Mouse (Mus musculus) MEL (cell line): ENCODE data around the gene Col6a4. TPM values are rescaled to one million over a fixed set of nuclear protein-coding genes. Genes with fewer than 3 reads are reported as not detected.

ENCODE experiments used
- DNase-seq: peaks from one replicate; pipeline ENCODE4 v3.0.0; 2011; ENCODE audit warnings: low read depth, low spot score
- H3K27ac ChIP-seq: 2 replicates; pipeline ENCODE4 v1.5.1; 2012; ENCODE audit warnings: low read depth, mild to moderate bottlenecking, control low read depth, low read length, moderate library complexity; ENCODE audit not compliant: control insufficient read depth
- H3K27me3 ChIP-seq, 2 experiments: fragments of 150-350 bp in 1 of 2; sonication (generic) in 1 of 2; 2 replicates each; pipeline ENCODE4 v1.6.1; 2012; ENCODE audit warnings: low read length in 2 of 2, mild to moderate bottlenecking in 2 of 2, improper control_type of control experiment in 1 of 2, moderate library complexity in 1 of 2; ENCODE audit not compliant: insufficient read depth in 2 of 2, control insufficient read depth in 1 of 2
- H3K36me3 ChIP-seq, 2 experiments: 2 replicates each; pipeline ENCODE4 v1.6.1; 2012 to 2014; ENCODE audit warnings: low read length in 2 of 2, improper control_type of control experiment in 1 of 2, inconsistent platforms in 1 of 2, mild to moderate bottlenecking in 1 of 2; ENCODE audit not compliant: insufficient read depth in 2 of 2, control insufficient read depth in 1 of 2
- H3K4me1 ChIP-seq, 2 experiments: fragments of 150-350 bp in 1 of 2; sonication (generic) in 1 of 2; 2 replicates each; pipeline ENCODE4 v1.6.1; 2012; ENCODE audit warnings: low read length in 2 of 2, improper control_type of control experiment in 1 of 2, mild to moderate bottlenecking in 1 of 2; ENCODE audit not compliant: insufficient read depth in 2 of 2, control insufficient read depth in 1 of 2
- H3K4me3 ChIP-seq, 2 experiments: fragments of 150-350 bp in 1 of 2; sonication (generic) in 1 of 2; 2 replicates each; pipeline ENCODE4 v1.5.1; 2012; ENCODE audit warnings: low read depth in 2 of 2, low read length in 2 of 2, mild to moderate bottlenecking in 2 of 2, moderate library complexity in 2 of 2, control low read depth in 1 of 2, improper control_type of control experiment in 1 of 2; ENCODE audit not compliant: control insufficient read depth in 1 of 2, insufficient read depth in 1 of 2
- H3K79me2 ChIP-seq: 2 replicates; pipeline ENCODE4 v1.6.1; 2012; ENCODE audit warnings: mild to moderate bottlenecking, low read length, moderate library complexity; ENCODE audit not compliant: control insufficient read depth, poor library complexity, insufficient read depth
- H3K9ac ChIP-seq: 2 replicates; pipeline ENCODE4 v1.6.1; 2012; ENCODE audit warnings: low read depth, mild to moderate bottlenecking, control low read depth, low read length, moderate library complexity; ENCODE audit not compliant: control insufficient read depth, poor library complexity, severe bottlenecking
- H3K9me3 ChIP-seq: fragments of 150-350 bp; sonication (generic); replicated peaks from 2 replicates; pipeline ENCODE4 v1.6.1; 2012; ENCODE audit warnings: mild to moderate bottlenecking, low read length, improper control_type of control experiment, moderate library complexity; ENCODE audit not compliant: insufficient read depth
- CHD2 ChIP-seq: IDR thresholded peaks from 2 replicates; pipeline ENCODE4 v1.6.1; 2011; ENCODE audit warnings: low read length, improper control_type of control experiment
- GABPA ChIP-seq: IDR thresholded peaks from 2 replicates; pipeline ENCODE4 v1.6.1; 2012; ENCODE audit warnings: low read depth, mild to moderate bottlenecking, inconsistent platforms, low read length, improper control_type of control experiment, moderate library complexity
- MAZ ChIP-seq: IDR thresholded peaks from 2 replicates; pipeline ENCODE4 v1.6.1; 2012; ENCODE audit warnings: low read depth, mild to moderate bottlenecking, inconsistent platforms, low read length, improper control_type of control experiment
- MYC ChIP-seq: IDR thresholded peaks from 2 replicates; pipeline ENCODE4 v1.6.1; 2011; ENCODE audit warnings: low read depth, mild to moderate bottlenecking, low read length, improper control_type of control experiment, moderate library complexity
- POLR2AphosphoS2 ChIP-seq: IDR thresholded peaks from 2 replicates; pipeline ENCODE4 v1.6.1; 2011; ENCODE audit warnings: low read length, improper control_type of control experiment
- RAD21 ChIP-seq: IDR thresholded peaks from 2 replicates; pipeline ENCODE4 v1.6.1; 2011; ENCODE audit warnings: mild to moderate bottlenecking, low read depth, low read length, improper control_type of control experiment
- SIN3A ChIP-seq: IDR thresholded peaks from 2 replicates; pipeline ENCODE4 v1.6.1; 2012; ENCODE audit warnings: low read length, improper control_type of control experiment, inconsistent platforms
- UBTF ChIP-seq: IDR thresholded peaks from 2 replicates; pipeline ENCODE4 v1.6.1; 2012; ENCODE audit warnings: low read depth, mild to moderate bottlenecking, inconsistent platforms, low read length, improper control_type of control experiment, moderate library complexity, borderline replicate concordance; ENCODE audit not compliant: insufficient read depth
- USF1 ChIP-seq: IDR thresholded peaks from 2 replicates; pipeline ENCODE4 v1.6.1; 2014; ENCODE audit warnings: low read depth, mild to moderate bottlenecking, inconsistent platforms, low read length, improper control_type of control experiment, moderate library complexity
- USF2 ChIP-seq, 2 experiments: IDR thresholded peaks; 2 replicates each; pipeline ENCODE4 v1.6.1; 2011 to 2012; ENCODE audit warnings: improper control_type of control experiment in 2 of 2, low read length in 2 of 2, borderline replicate concordance in 1 of 2, inconsistent platforms in 1 of 2, low read depth in 1 of 2, mild to moderate bottlenecking in 1 of 2; ENCODE audit not compliant: insufficient read depth in 1 of 2
- ZNF384 ChIP-seq: IDR thresholded peaks from 2 replicates; pipeline ENCODE4 v1.6.1; 2012; ENCODE audit warnings: low read depth, mild to moderate bottlenecking, inconsistent platforms, low read length, improper control_type of control experiment
- polyA plus RNA-seq, 2 experiments: library from polyadenylated mRNA; stranded (reverse) in 1 of 2; unstranded in 1 of 2; fragments of >175 nt in 1 of 2; fragments of >200 nt in 1 of 2; gene quantifications; 2 replicates each; pipeline versions ENCODE4 v1.2.1 to v1.2.4; 2012; ENCODE audit warnings: low replicate concordance in 2 of 2, low read depth in 1 of 2; ENCODE audit not compliant: insufficient read length in 2 of 2, insufficient read depth in 1 of 2, missing spikeins in 1 of 2
- total RNA-seq: library from RNA; depleted of rRNA; stranded (reverse); fragments of 300-350 nt; gene quantifications from 2 replicates; pipeline ENCODE4 v1.2.3, GENCODE M21; 2012

Col6a4 gene
- total and polyA plus RNA-seq, 3 experiments = not detected

DNA sequence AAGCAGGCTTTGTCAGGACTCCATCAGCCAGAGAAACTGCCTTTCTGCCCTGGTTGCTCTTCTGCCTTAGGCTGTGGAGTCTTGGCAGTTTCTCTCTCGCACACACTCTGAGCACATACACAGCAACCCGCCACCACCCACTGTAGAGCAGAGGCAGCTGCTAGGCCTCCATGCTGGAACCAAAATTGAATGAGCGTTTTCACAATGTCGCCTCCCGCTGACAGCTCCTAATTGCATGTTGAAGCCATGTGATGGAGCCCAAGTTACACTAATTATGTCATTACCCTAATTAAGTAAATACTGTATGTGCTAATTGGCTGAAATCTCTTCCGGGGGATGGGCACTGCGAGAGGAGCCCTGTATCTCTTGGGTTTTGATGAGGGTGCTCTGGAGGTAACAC lies 47.6 kb upstream of the Col6a4 start:
- H3K9ac ChIP-seq = no peak overlapping the region
- H3K27me3 ChIP-seq = peaks cover 0 to 5% of the 10 kb centered on the region in 2 experiments; a peak in 2 of 4 replicates
- H3K27ac ChIP-seq = no peak overlapping the region
- no peaks in the 10 kb centered on the region for H3K4me1 ChIP-seq
- no peaks in the 10 kb centered on the region for H3K79me2 ChIP-seq
- no peak for DNase-seq
- no peak overlapping the region for H3K4me3 ChIP-seq
- no peaks in the 10 kb centered on the region for H3K9me3 ChIP-seq
- TF ChIP-seq MAZ = no peak
- no peak for TF ChIP-seq USF2 (IDR thresholded peaks at IDR 0.05; ENCODE audit: borderline replicate concordance in 1 of 2, insufficient read depth in 1 of 2, low read depth in 1 of 2, low read length in 2 of 2)
- H3K36me3 ChIP-seq = no peaks in the 10 kb centered on the region

DNA sequence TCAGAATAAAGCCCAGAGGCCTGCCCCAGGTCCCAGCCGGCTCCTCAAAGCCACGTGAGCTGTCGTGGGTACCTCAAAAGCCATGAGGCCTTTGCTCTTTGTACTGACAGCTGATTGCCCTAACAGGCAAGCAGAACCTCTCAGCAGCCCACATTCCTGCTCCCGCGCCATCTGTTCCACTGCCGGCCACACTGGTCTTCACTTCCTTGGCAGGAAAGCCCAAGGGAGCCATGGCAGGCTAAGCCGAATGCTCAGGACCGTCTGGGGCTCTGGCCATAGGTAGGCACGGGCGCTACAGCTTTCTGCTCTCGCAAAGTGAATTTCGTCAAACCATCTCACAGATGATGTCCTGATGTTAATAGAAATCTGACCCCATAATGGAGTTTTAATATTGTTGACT lies 45.4 kb upstream of the Col6a4 start:
- H3K27ac ChIP-seq = no peak overlapping the region
- TF ChIP-seq USF1 (no peak), POLR2AphosphoS2 (no peak), GABPA (no peak), USF2 (IDR thresholded peaks at IDR 0.05; ENCODE audit: borderline replicate concordance in 1 of 2, insufficient read depth in 1 of 2, low read depth in 1 of 2, low read length in 2 of 2) (no peak)
- H3K4me1 ChIP-seq = no peaks in the 10 kb centered on the region
- no peak overlapping the region for H3K9ac ChIP-seq
- H3K36me3 ChIP-seq = no peaks in the 10 kb centered on the region
- no peaks in the 10 kb centered on the region for H3K9me3 ChIP-seq
- no peak for DNase-seq
- peaks cover 0 to 2% of the 10 kb centered on the region in 2 experiments; a peak in 2 of 4 replicates for H3K27me3 ChIP-seq
- no peaks in the 10 kb centered on the region for H3K79me2 ChIP-seq
- no peak overlapping the region for H3K4me3 ChIP-seq

DNA sequence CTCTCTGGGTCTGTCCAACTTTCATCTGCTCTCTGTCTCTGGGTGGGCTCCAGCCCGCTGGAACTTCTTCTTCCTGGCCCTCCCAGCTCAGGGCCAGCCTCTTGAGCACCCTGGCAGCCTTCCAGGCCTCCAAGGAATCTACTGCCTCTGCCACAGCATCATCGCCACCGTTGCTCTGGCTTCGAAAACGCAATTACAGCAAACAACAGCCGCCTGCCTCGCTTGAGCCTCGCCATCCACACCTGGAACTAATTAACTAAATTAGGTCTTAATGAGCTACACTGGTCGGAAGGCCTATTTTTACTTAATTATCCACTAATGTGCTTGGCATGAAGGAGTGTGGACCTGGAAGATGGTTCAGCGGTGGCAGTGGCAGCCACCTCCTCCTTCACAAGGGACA lies 43.2 kb upstream of the Col6a4 start:
- Histone ChIP-seq H3K36me3 (no peaks in the 10 kb centered on the region), H3K27ac (no peak overlapping the region), H3K4me3 (no peak overlapping the region), H3K79me2 (no peaks in the 10 kb centered on the region), H3K9ac (no peak overlapping the region), H3K4me1 (no peaks in the 10 kb centered on the region), H3K27me3 (peaks cover 0 to 5% of the 10 kb centered on the region in 2 experiments; a peak in 2 of 4 replicates), H3K9me3 (no peaks in the 10 kb centered on the region)
- DNase-seq = no peak
- TF ChIP-seq SIN3A = no peak
- TF ChIP-seq UBTF = no peak
- TF ChIP-seq MYC = no peak
- no peak for TF ChIP-seq RAD21
- TF ChIP-seq ZNF384 = no peak
- TF ChIP-seq CHD2 = no peak
- TF ChIP-seq GABPA = no peak
